ENCODE assay signal across 8 mouse cellular contexts in the genomic region with DNA sequence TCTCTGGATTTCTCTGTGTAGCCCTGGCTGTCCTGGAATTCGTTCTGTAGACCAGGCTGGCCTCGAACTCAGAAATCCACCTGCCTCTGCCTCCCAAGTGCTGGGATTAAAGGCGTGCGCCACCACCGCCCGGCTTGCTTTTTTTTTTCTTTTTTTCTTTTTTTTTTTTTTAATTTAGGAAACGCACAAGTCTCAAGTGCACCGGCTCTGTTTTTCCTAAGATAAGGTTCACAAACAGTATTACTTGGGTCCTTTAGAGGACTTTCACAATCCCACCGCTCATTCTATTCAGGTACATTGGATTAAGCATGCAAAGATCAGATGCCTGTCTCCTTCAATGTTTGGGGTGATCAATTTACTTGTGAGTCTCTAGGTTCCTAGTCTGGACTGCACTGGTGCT. TPM values are rescaled to one million over a fixed set of nuclear protein-coding genes. Genes with fewer than 3 reads are reported as not detected.
DNase-seq lines count a peak whose midpoint lies in the region; ATAC-seq and TF ChIP-seq lines count a peak whose summit lies in the region.

No protein-coding gene starts in this region.

- TF ChIP-seq POLR2A in kidney, adult 2 months (IDR thresholded peaks at IDR 0.05; ENCODE audit: low read depth, low read length) = no peak
- TF ChIP-seq POLR2A in bone marrow macrophage, adult 2 months (IDR thresholded peaks at IDR 0.05; ENCODE audit: borderline replicate concordance, low read depth, low read length) = no peak

- H3K36me3 ChIP-seq in kidney, adult 2 months (ENCODE audit: control insufficient read depth, insufficient read depth, low read length) = no peaks in the 10 kb centered on the region; the same call in 1 of the 2 replicates
- H3K36me3 ChIP-seq in hindbrain, embryonic 14.5 days (replicated peaks; ENCODE audit: control insufficient read depth, insufficient read depth) = no peaks in the 10 kb centered on the region
- no peaks in the 10 kb centered on the region for H3K36me3 ChIP-seq in midbrain, embryonic 13.5 days

- no peak for DNase-seq in kidney, adult 2 months
- no peak for DNase-seq in kidney, postnatal 4 days
- peak; percentile 48 for DNase-seq in hindbrain, embryonic 14.5 days (ENCODE audit: low spot score)
- no peak for DNase-seq in cerebellum, adult 11 months
- no peak for DNase-seq in gastrocnemius, adult 18-20 months (ENCODE audit: low spot score)
- DNase-seq in retina, embryonic 14.5 days (ENCODE audit: low spot score) = no peak

- TF ChIP-seq CTCF in kidney, adult 2 months (conservative IDR thresholded peaks at IDR 0.05; ENCODE audit: insufficient read depth, insufficient read length, low read depth, low read length) = no peak
- TF ChIP-seq CTCF in bone marrow macrophage, adult 2 months (IDR thresholded peaks at IDR 0.05; ENCODE audit: low read depth, low read length) = no peak

- peak overlapping the region; percentile 64 for H3K4me2 ChIP-seq in hindbrain, embryonic 14.5 days (replicated peaks)
- peak overlapping the region; percentile 66 for H3K4me2 ChIP-seq in midbrain, embryonic 13.5 days (replicated peaks)

- H3K27me3 ChIP-seq in kidney, adult 2 months (replicated peaks; ENCODE audit: control insufficient read depth, insufficient read depth, low read length) = no peaks in the 10 kb centered on the region
- no peaks in the 10 kb centered on the region for H3K27me3 ChIP-seq in hindbrain, embryonic 14.5 days (ENCODE audit: control insufficient read depth, insufficient read depth, low read length)
- H3K27me3 ChIP-seq in midbrain, embryonic 13.5 days = no peaks in the 10 kb centered on the region

- H3K27ac ChIP-seq in kidney, adult 2 months (ENCODE audit: insufficient read depth, low read depth, low read length) = peak overlapping the region; percentile 96
- peak overlapping the region; percentile 62; the same call in 1 of the 2 replicates for H3K27ac ChIP-seq in bone marrow macrophage, adult 2 months (ENCODE audit: insufficient read depth, low read depth, low read length)
- H3K27ac ChIP-seq in hindbrain, embryonic 14.5 days = peak overlapping the region; percentile 93
- peak overlapping the region; percentile 93 for H3K27ac ChIP-seq in midbrain, embryonic 13.5 days

- 70% methylated on average over 9 of the region's 9 CpGs for WGBS in kidney, adult 2 months
- WGBS in hindbrain, embryonic 14.5 days = 73% methylated on average over 9 of the region's 9 CpGs
- 70% methylated on average over 9 of the region's 9 CpGs for WGBS in midbrain, embryonic 13.5 days

- peaks cover 10% of the 10 kb centered on the region; the same call in 1 of the 2 replicates for H3K4me1 ChIP-seq in kidney, adult 2 months (ENCODE audit: control insufficient read depth, insufficient read depth, low read length)
- H3K4me1 ChIP-seq in bone marrow macrophage, adult 2 months (ENCODE audit: control insufficient read depth, insufficient read depth, low read length) = peaks cover 14% of the 10 kb centered on the region
- peaks cover 7% of the 10 kb centered on the region for H3K4me1 ChIP-seq in hindbrain, embryonic 14.5 days (replicated peaks; ENCODE audit: control insufficient read depth, insufficient read depth, low read length)
- peaks cover 25% of the 10 kb centered on the region for H3K4me1 ChIP-seq in midbrain, embryonic 13.5 days (replicated peaks)

- H3K9ac ChIP-seq in hindbrain, embryonic 14.5 days = peak overlapping the region; percentile 88
- peak overlapping the region; percentile 87 for H3K9ac ChIP-seq in midbrain, embryonic 13.5 days (replicated peaks)

- H3K9me3 ChIP-seq in hindbrain, embryonic 14.5 days (ENCODE audit: control insufficient read depth, low read length) = no peaks in the 10 kb centered on the region
- H3K9me3 ChIP-seq in midbrain, embryonic 13.5 days = no peaks in the 10 kb centered on the region

- ATAC-seq in hindbrain, embryonic 14.5 days (ENCODE audit: low FRiP score) = no peak
- no peak for ATAC-seq in midbrain, embryonic 13.5 days

- peak overlapping the region; percentile 73 for H3K4me3 ChIP-seq in kidney, adult 2 months (ENCODE audit: insufficient read depth, low read depth, low read length)
- peak overlapping the region; percentile 77 for H3K4me3 ChIP-seq in bone marrow macrophage, adult 2 months (ENCODE audit: insufficient read depth, low read length)
- H3K4me3 ChIP-seq in hindbrain, embryonic 14.5 days (replicated peaks; ENCODE audit: low read length) = peak overlapping the region; percentile 74
- H3K4me3 ChIP-seq in midbrain, embryonic 13.5 days (replicated peaks) = peak overlapping the region; percentile 80

RNA-seq across cellular contexts. Expression of a gene that starts 0.7 kb away (rescaled TPM):
- polyA plus RNA-seq in kidney, adult 2 months (2012; rRNA removed) = 8.3 and 9.4 TPM in 2 replicates
- 7.7 and 10.1 TPM in 2 replicates for polyA plus RNA-seq in bone marrow macrophage, adult 2 months (2012; ENCODE audit: insufficient read depth, insufficient read length, missing spikeins)
- 19.0 and 23.5 TPM in 2 replicates for polyA plus RNA-seq in hindbrain, embryonic 14.5 days (2014; fragmentation: Nextera tagmentation; extraction: Ambion mirVana)
- 15.0 and 17.7 TPM in 2 replicates for polyA plus RNA-seq in midbrain, embryonic 13.5 days (2015; fragmentation: Nextera tagmentation; extraction: Ambion mirVana)
- 1 to 10 TPM; 3.6 to 4.0 TPM for total RNA-seq in gastrocnemius, adult 18-20 months (2021)
